13 mouse cellular contexts compared by ENCODE assay signal in the genomic region with DNA sequence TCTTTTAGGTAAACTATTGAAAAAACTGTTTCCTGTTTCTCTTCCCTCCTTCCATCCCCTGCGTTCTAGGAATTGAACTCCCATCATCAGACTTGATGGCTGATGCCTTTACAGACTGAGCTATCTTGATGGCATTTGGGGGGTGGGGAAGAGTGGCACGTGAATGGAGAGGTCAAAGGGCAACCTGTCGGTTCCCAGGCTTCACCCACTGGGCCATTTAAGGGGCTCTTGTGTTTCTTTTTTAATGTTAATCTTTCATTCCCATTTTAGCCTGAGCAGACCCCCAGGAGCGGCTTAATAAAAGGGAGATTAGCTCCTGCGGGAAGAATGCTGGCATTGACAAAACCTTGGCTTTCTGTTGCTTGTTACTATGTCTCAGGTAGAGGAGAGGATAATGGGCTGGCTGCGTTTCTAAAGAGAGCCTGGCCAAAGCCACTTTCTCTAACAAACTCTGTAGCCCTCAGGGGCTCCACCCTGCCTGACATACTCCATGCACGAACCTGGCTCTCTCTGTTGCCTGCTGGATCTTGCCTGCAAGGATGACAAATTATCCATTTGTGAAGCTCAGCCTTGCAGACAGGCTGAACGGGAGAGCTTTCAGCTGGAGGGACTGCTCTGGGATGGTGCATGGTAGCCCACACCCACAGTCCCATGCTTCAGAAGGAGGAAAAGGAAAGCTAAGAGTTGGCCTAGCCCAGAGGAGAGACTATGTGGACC. TPM values are rescaled to one million over a fixed set of nuclear protein-coding genes. Genes with fewer than 3 reads are reported as not detected.
A peak's percentile ranks its signal among the peaks of the same experiment; 100 is the strongest.
DNase-seq lines count a peak whose midpoint lies in the region; ATAC-seq lines count a peak whose summit lies in the region.
"Had no signal": no experiment of that assay in that cellular context is flagged by ENCODE, and none has a peak within 500 bp of the region (broad histone marks: within the 10 kb centered on the region; RNA-seq: fewer than 3 reads in every experiment).

No protein-coding gene starts in this region.

- H3K9me3 ChIP-seq in neural tube, embryonic 11.5 days (ENCODE audit: control insufficient read depth, low read length): no peaks in the 10 kb centered on the region
- H3K9me3 ChIP-seq in neural tube, embryonic 15.5 days (replicated peaks): no peaks in the 10 kb centered on the region
- no peaks in the 10 kb centered on the region for H3K9me3 ChIP-seq in embryonic facial prominence, embryonic 15.5 days (replicated peaks)
- H3K9me3 ChIP-seq in hindbrain, embryonic 16.5 days (ENCODE audit: control insufficient read depth, low read length): no peaks in the 10 kb centered on the region
- H3K9me3 ChIP-seq in stomach, embryonic 15.5 days: no peaks in the 10 kb centered on the region
- H3K9me3 ChIP-seq: liver, embryonic 13.5 days had no signal

- no peaks in the 10 kb centered on the region for H3K27me3 ChIP-seq in neural tube, embryonic 11.5 days (ENCODE audit: control insufficient read depth, insufficient read depth, low read length)
- no peaks in the 10 kb centered on the region for H3K27me3 ChIP-seq in neural tube, embryonic 15.5 days (replicated peaks)
- H3K27me3 ChIP-seq in embryonic facial prominence, embryonic 15.5 days: no peaks in the 10 kb centered on the region
- H3K27me3 ChIP-seq in hindbrain, embryonic 16.5 days (replicated peaks; ENCODE audit: control insufficient read depth, insufficient read depth, low read length): no peaks in the 10 kb centered on the region
- H3K27me3 ChIP-seq in stomach, embryonic 15.5 days (replicated peaks): no peaks in the 10 kb centered on the region
- H3K27me3 ChIP-seq: liver, embryonic 13.5 days had no signal

- H3K4me2 ChIP-seq in neural tube, embryonic 11.5 days (ENCODE audit: low read depth): no peak overlapping the region
- no peak overlapping the region for H3K4me2 ChIP-seq in neural tube, embryonic 15.5 days
- H3K4me2 ChIP-seq in embryonic facial prominence, embryonic 15.5 days (replicated peaks): no peak overlapping the region
- H3K4me2 ChIP-seq in hindbrain, embryonic 16.5 days (ENCODE audit: low read length): no peak overlapping the region
- H3K4me2 ChIP-seq in stomach, embryonic 15.5 days: no peak overlapping the region
- H3K4me2 ChIP-seq: liver, embryonic 13.5 days had no signal

- WGBS in neural tube, embryonic 11.5 days: 11% methylated on average over 8 of the region's 8 CpGs
- 8% methylated on average over 8 of the region's 8 CpGs for WGBS in neural tube, embryonic 15.5 days
- WGBS in embryonic facial prominence, embryonic 15.5 days: 15% methylated on average over 8 of the region's 8 CpGs
- WGBS in hindbrain, embryonic 16.5 days: 8% methylated on average over 8 of the region's 8 CpGs
- 24% methylated on average over 8 of the region's 8 CpGs for WGBS in stomach, embryonic 15.5 days

- intact Hi-C loops in left cerebral cortex, postnatal 36 days (cut with DNase I): no loop called here

- no peak overlapping the region for H3K27ac ChIP-seq in neural tube, embryonic 11.5 days (ENCODE audit: low read depth, low read length)
- H3K27ac ChIP-seq in neural tube, embryonic 15.5 days (replicated peaks): no peak overlapping the region; the same call in 1 of the 2 replicates
- H3K27ac ChIP-seq in embryonic facial prominence, embryonic 15.5 days (replicated peaks): peak overlapping the region; percentile 45; the same call in 1 of the 2 replicates
- peak overlapping the region; percentile 59; the same call in 1 of the 2 replicates for H3K27ac ChIP-seq in hindbrain, embryonic 16.5 days (ENCODE audit: low read depth, low read length)
- 0 out of 2 replicates have a peak overlapping the region, but pooled peaks have one; percentile 44 for H3K27ac ChIP-seq in stomach, embryonic 15.5 days
- H3K27ac ChIP-seq: layer of hippocampus, adult 2 months; liver, embryonic 13.5 days had no signal

- DNase-seq in neural tube, embryonic 11.5 days (ENCODE audit: low spot score): no peak
- DNase-seq in adrenal gland, adult 2 months: no peak
- DNase-seq in left cerebral cortex, postnatal 36 days (ENCODE audit: low spot score in 2 of 2): no peak
- DNase-seq: heart, adult 11 months; liver, embryonic 13.5 days; retina, postnatal 1 day; thymus, adult 18-20 months had no signal

- 0 out of 2 replicates have a peak overlapping the region, but pooled peaks have one; percentile 4 for H3K9ac ChIP-seq in neural tube, embryonic 11.5 days (ENCODE audit: low read length)
- H3K9ac ChIP-seq in neural tube, embryonic 15.5 days (replicated peaks): no peak overlapping the region
- no peak overlapping the region for H3K9ac ChIP-seq in embryonic facial prominence, embryonic 15.5 days
- H3K9ac ChIP-seq in hindbrain, embryonic 16.5 days (ENCODE audit: low read depth, low read length): no peak overlapping the region; the same call in 1 of the 2 replicates
- H3K9ac ChIP-seq in stomach, embryonic 15.5 days: no peak overlapping the region
- H3K9ac ChIP-seq: liver, embryonic 13.5 days had no signal

- H3K36me3 ChIP-seq in neural tube, embryonic 11.5 days (ENCODE audit: control insufficient read depth, insufficient read depth, low read length): no peaks in the 10 kb centered on the region
- no peaks in the 10 kb centered on the region for H3K36me3 ChIP-seq in neural tube, embryonic 15.5 days
- no peaks in the 10 kb centered on the region for H3K36me3 ChIP-seq in embryonic facial prominence, embryonic 15.5 days
- no peaks in the 10 kb centered on the region for H3K36me3 ChIP-seq in hindbrain, embryonic 16.5 days (ENCODE audit: control insufficient read depth, insufficient read depth, low read length)
- no peaks in the 10 kb centered on the region for H3K36me3 ChIP-seq in stomach, embryonic 15.5 days
- H3K36me3 ChIP-seq: liver, embryonic 13.5 days had no signal

- ATAC-seq in neural tube, embryonic 11.5 days (ENCODE audit: insufficient read depth, low FRiP score, low TSS enrichment): peak; percentile 36; the same call in 1 of the 2 replicates
- no peak for ATAC-seq in neural tube, embryonic 15.5 days (ENCODE audit: low FRiP score)
- peak; percentile 55; the same call in 1 of the 2 replicates for ATAC-seq in embryonic facial prominence, embryonic 15.5 days (ENCODE audit: insufficient number of reproducible peaks, low FRiP score, low TSS enrichment, low read depth)
- peak; percentile 41 for ATAC-seq in hindbrain, embryonic 16.5 days
- ATAC-seq in stomach, embryonic 15.5 days (ENCODE audit: insufficient read depth, low FRiP score, low read depth): peak; percentile 48; the same call in 1 of the 2 replicates
- ATAC-seq in megakaryocyte-erythroid progenitor cell, adult 5-6 weeks (replicated peaks; ENCODE audit: low FRiP score, low TSS enrichment, poor library complexity, severe bottlenecking): no peak

- peaks cover 7% of the 10 kb centered on the region; the same call in 1 of the 2 replicates for H3K4me1 ChIP-seq in neural tube, embryonic 11.5 days (ENCODE audit: control insufficient read depth, insufficient read depth, low read length)
- H3K4me1 ChIP-seq in neural tube, embryonic 15.5 days: 0 out of 2 replicates have a peak, but pooled peaks cover 5% of the 10 kb centered on the region
- peaks cover 16% of the 10 kb centered on the region for H3K4me1 ChIP-seq in embryonic facial prominence, embryonic 15.5 days
- H3K4me1 ChIP-seq in hindbrain, embryonic 16.5 days (ENCODE audit: control insufficient read depth, insufficient read depth, low read depth, low read length): peaks cover 6% of the 10 kb centered on the region
- H3K4me1 ChIP-seq in stomach, embryonic 15.5 days: no peaks in the 10 kb centered on the region
- H3K4me1 ChIP-seq: liver, embryonic 13.5 days had no signal

- H3K4me3 ChIP-seq in neural tube, embryonic 11.5 days (ENCODE audit: low read depth, low read length): no peak overlapping the region
- no peak overlapping the region for H3K4me3 ChIP-seq in neural tube, embryonic 15.5 days (replicated peaks)
- H3K4me3 ChIP-seq in embryonic facial prominence, embryonic 15.5 days (replicated peaks): no peak overlapping the region
- no peak overlapping the region for H3K4me3 ChIP-seq in hindbrain, embryonic 16.5 days (ENCODE audit: low read length)
- no peak overlapping the region for H3K4me3 ChIP-seq in stomach, embryonic 15.5 days (replicated peaks)
- H3K4me3 ChIP-seq: layer of hippocampus, adult 2 months; liver, embryonic 13.5 days had no signal

RNA-seq across cellular contexts. Expression of gene Aebp2, which starts 19.1 kb away (rescaled TPM):
- polyA plus RNA-seq in neural tube, embryonic 11.5 days (2014; fragmentation: Nextera tagmentation; extraction: Ambion mirVana): 11.2 and 11.8 TPM in 2 replicates
- polyA plus RNA-seq in neural tube, embryonic 15.5 days (2015; fragmentation: Nextera tagmentation; extraction: Ambion mirVana): 7.2 and 8.2 TPM in 2 replicates
- polyA plus RNA-seq in embryonic facial prominence, embryonic 15.5 days (2015; fragmentation: Nextera tagmentation; extraction: Ambion mirVana): 13.7 and 15.2 TPM in 2 replicates
- polyA plus RNA-seq in hindbrain, embryonic 16.5 days (2015; fragmentation: Nextera tagmentation; extraction: Ambion mirVana): 6.2 and 7.7 TPM in 2 replicates
- polyA plus RNA-seq in stomach, embryonic 15.5 days (2015; fragmentation: Nextera tagmentation; extraction: Ambion mirVana): 11.5 and 12.6 TPM in 2 replicates
- total RNA-seq in adrenal gland, adult 2 months (2021): 10 to 100 TPM; 40.5 to 45.9 TPM
- 18.9 and 19.4 TPM in 2 replicates for polyA plus RNA-seq in adrenal gland, adult 2 months (2012; rRNA removed)
- total RNA-seq in megakaryocyte-erythroid progenitor cell, adult 5-6 weeks (2014; fragmentation: Nextera tagmentation): 41.5 and 55.5 TPM in 2 replicates
- total RNA-seq in megakaryocyte-erythroid progenitor cell, adult 5-6 weeks (2017): 70.7 and 71.0 TPM in 2 replicates
- total RNA-seq in left cerebral cortex, postnatal 36 days (2021): 10 to 100 TPM; 55.8 to 68.0 TPM

Comparison
In these comparisons a context has a peak if more than half of its experiments do, and no peak if none do; other contexts are left out.
1. ATAC-seq: peak in neural tube, embryonic 11.5 days (single experiment), embryonic facial prominence, embryonic 15.5 days (single experiment), hindbrain, embryonic 16.5 days (single experiment) and stomach, embryonic 15.5 days (single experiment); none in neural tube, embryonic 15.5 days (single experiment) and megakaryocyte-erythroid progenitor cell, adult 5-6 weeks (single experiment).
2. H3K27ac ChIP-seq: peak in embryonic facial prominence, embryonic 15.5 days (single experiment), hindbrain, embryonic 16.5 days (single experiment) and stomach, embryonic 15.5 days (single experiment); none in neural tube, embryonic 11.5 days (single experiment) and neural tube, embryonic 15.5 days (single experiment).